Mouse (Mus musculus) bone marrow, adult 2 months (tissue): Measurements from ENCODE around the gene Atf5. TPM values are rescaled to one million over a fixed set of nuclear protein-coding genes. Genes with fewer than 3 reads are reported as not detected.

Source experiments
- H3K27ac ChIP-seq: fragments of 200-500 bp; 2 replicates; pipeline ENCODE4 v1.5.1; 2012; ENCODE audit warnings: low read depth, mild to moderate bottlenecking, control low read depth, inconsistent platforms, low read length; ENCODE audit not compliant: control insufficient read depth, poor library complexity, insufficient read depth
- H3K4me1 ChIP-seq: fragments of 200-500 bp; 2 replicates; pipeline ENCODE4 v1.6.1; 2011; ENCODE audit warnings: low read length; ENCODE audit not compliant: control insufficient read depth, insufficient read depth
- H3K4me3 ChIP-seq: fragments of 200-500 bp; replicated peaks from 2 replicates; pipeline ENCODE3; 2011; ENCODE audit warnings: mild to moderate bottlenecking, low read depth, low read length, control low read depth; ENCODE audit not compliant: control insufficient read depth
- CTCF ChIP-seq: fragments of 200-500 bp; IDR thresholded peaks from 2 replicates; pipeline ENCODE4 v1.5.1; 2011; ENCODE audit warnings: low read length, control low read depth; ENCODE audit not compliant: control insufficient read depth, insufficient read depth
- POLR2A ChIP-seq: fragments of 200-500 bp; IDR thresholded peaks from 2 replicates; pipeline ENCODE4 v1.6.1; 2011; ENCODE audit warnings: low read depth, mild to moderate bottlenecking, control low read depth, low read length, borderline replicate concordance; ENCODE audit not compliant: control insufficient read depth
- WGBS: fragments of 180-500 bp; shearing (Covaris S2); methylation state at CpG from one replicate; pipeline ENCODE4 v1.1.7; 2018; 5-methylcytosine and 5-hydroxymethylcytosine counted together
- polyA plus RNA-seq: library from polyadenylated mRNA; stranded (reverse); fragments of >200 nt; gene quantifications from 2 replicates; pipeline ENCODE4 v1.2.4, GENCODE M21; 2011; ENCODE audit warnings: low replicate concordance; ENCODE audit not compliant: missing spikeins, insufficient read depth, insufficient read length

Gene Atf5
- polyA plus RNA-seq, result 24.5 and 32.7 TPM in 2 replicates

GRCm38 (mm10) chr7:44816470-44817021, at the start of gene Atf5:
TSS of gene Atf5 (minus strand) at chr7:44816658.
- no peak for TF ChIP-seq CTCF
- TF ChIP-seq POLR2A, result no peak
- Histone ChIP-seq H3K27ac (peak within 1 kb of the TSS; percentile 76), H3K4me3 (peak within 1 kb of the TSS; percentile 89), H3K4me1 (peaks cover 8% of the 10 kb centered on the region)
- WGBS, result under 1% methylated on average over 52 of the region's 57 CpGs

DNA sequence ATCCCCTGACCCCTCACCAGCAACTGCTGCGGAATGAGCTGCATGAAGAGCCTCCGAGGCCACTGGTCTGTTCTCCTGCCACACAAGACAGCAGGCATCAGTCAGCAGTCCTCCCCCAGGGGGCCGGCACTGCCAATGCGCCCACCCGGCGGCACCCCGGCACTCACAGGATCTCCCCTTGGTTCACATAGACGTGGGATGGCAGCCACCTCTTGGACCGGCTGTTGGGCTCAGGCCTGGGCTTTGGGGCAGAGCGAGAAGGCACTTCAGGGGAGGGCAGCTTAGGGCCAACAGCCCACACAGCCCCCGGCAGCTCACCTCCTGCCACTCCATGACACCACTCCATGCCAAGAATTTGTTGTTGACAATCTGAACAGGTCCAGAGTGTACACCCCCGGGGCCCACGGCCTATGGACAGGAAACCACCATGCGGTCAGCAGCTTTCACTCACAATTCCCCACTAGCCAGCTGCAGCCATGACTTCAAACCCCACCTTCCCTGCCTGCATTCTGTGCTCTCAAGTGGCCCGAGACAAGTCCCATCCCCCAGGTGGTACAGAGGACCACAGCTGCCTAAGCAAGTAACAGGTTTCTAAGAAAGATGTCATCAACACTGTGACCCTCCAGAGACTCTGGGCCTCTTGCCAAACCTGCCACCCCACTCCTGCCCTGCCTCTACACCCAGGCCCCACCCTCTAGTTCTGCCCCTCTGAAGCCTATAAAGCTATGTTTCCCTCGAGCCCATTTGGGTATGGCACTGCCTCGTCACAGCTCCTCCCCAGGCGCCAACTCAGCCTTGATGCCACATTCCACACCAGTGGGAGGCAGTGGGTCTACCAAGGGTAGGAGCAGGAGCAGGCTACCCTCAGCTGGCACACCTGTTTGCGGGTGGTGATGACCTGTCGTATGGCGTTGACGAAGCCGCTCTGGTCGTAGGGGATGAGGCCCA, 48.4 kb upstream of the Atf5 start:
- WGBS, result 67% methylated on average over 24 of the region's 24 CpGs
- peaks cover 7% of the 10 kb centered on the region for H3K4me1 ChIP-seq
- TF ChIP-seq POLR2A (peak; percentile 26; the same call in 1 of the 2 replicates), CTCF (no peak)
- H3K27ac ChIP-seq, result no peak overlapping the region; the same call in 1 of the 2 replicates
- no peak overlapping the region for H3K4me3 ChIP-seq

GRCm38 (mm10) chr7:44863982-44864494, 47.6 kb upstream of the Atf5 start:
- no peak overlapping the region for H3K27ac ChIP-seq
- TF ChIP-seq CTCF, result no peak
- no peak for TF ChIP-seq POLR2A
- WGBS, result 83% methylated on average over 11 of the region's 11 CpGs
- peaks cover 7% of the 10 kb centered on the region for H3K4me1 ChIP-seq
- no peak overlapping the region for H3K4me3 ChIP-seq

GRCm38 (mm10) chr7:44863210-44863609, 46.8 kb upstream of the Atf5 start:
- H3K27ac ChIP-seq, result no peak overlapping the region
- TF ChIP-seq POLR2A (no peak), CTCF (no peak)
- H3K4me3 ChIP-seq, result no peak overlapping the region
- H3K4me1 ChIP-seq, result peaks cover 7% of the 10 kb centered on the region
- WGBS, result 87% methylated on average over 14 of the region's 14 CpGs

DNA sequence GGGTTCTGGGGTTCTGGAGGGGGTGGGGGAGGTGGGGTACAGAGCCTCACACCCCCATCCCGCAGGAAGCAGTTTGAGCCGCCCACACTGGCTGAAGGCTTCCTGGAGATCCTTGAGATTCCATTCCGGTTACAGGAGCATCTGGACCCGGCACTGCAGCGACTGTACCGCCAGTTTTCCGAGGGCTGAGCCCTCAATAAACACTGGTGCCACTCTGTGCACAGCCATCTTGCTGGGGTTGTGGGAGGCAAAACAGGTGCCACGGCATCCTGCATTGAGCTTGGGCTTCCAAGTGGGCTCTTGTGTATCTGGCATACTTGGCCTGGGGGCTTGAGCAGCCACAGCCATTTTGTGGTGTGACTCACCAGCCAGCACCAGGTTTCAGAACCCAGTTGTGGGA, 46.0 kb upstream of the Atf5 start:
- 95% methylated on average over 8 of the region's 8 CpGs for WGBS
- TF ChIP-seq POLR2A (no peak), CTCF (no peak)
- H3K4me3 ChIP-seq, result no peak overlapping the region
- H3K27ac ChIP-seq, result no peak overlapping the region
- peaks cover 7% of the 10 kb centered on the region for H3K4me1 ChIP-seq

GRCm38 (mm10) chr7:44861429-44861816, 45.0 kb upstream of the Atf5 start:
- no peak overlapping the region for H3K27ac ChIP-seq
- 88% methylated on average over 14 of the region's 14 CpGs for WGBS
- no peak; the same call in 1 of the 2 replicates for TF ChIP-seq POLR2A
- 0 out of 2 replicates have a peak, but pooled peaks have one; percentile 2 for TF ChIP-seq CTCF
- peaks cover 5% of the 10 kb centered on the region for H3K4me1 ChIP-seq
- no peak overlapping the region for H3K4me3 ChIP-seq

DNA sequence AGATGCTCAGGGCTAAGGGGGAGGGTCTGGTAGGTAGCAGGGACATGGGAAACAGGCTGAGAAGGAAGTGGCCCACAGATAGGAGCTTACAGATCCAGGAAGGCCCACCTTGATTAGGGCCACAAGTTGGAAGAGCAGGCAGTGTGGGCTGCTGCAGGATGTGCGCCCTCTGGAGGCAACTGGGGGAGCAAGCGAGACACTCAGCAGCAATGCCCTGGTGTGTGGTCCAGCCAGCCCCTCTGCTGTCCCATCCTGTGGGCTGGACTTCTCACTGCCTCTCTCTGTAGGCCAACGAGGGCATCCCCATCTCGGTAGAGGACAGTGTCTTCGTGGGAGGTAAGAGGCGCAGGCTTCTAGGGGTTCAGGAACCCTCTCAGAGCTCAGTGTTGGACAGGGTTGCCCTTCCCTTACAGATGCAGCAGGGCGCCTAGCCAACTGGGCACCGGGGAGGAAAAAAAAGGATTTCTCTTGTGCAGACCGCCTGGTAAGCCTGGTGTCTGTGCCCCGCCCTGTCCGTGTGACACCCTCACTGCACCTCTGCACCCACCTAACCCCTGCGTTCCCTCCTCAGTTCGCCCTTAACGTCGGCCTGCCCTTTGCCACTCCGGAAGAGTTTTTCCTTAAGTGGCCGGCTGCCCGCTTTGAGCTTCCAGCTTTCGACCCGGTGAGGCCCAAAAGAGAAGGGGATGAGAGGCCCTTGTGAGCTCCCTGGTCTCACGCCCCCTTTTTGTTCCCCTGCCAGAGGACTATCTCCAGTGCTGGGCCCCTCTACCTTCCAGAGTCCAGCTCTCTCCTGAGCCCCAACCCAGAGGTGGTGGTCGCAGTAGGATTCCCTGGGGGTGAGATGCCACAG, 44.3 kb upstream of the Atf5 start:
- WGBS, result 63% methylated on average over 22 of the region's 22 CpGs
- H3K27ac ChIP-seq, result no peak overlapping the region
- H3K4me1 ChIP-seq, result peaks cover 2% of the 10 kb centered on the region; the same call in 1 of the 2 replicates
- peak; percentile 94 for TF ChIP-seq CTCF
- peak; percentile 48; the same call in 1 of the 2 replicates for TF ChIP-seq POLR2A
- no peak overlapping the region for H3K4me3 ChIP-seq
